Mouse (Mus musculus) myocyte (in vitro differentiated cells): ENCODE results near the gene Mc3r.

ENCODE experiments used
- CEBPB ChIP-seq: IDR thresholded peaks from 2 replicates; pipeline ENCODE4 v1.6.1; 2011; ENCODE audit warnings: mild to moderate bottlenecking, moderate library complexity; ENCODE audit not compliant: poor library complexity, insufficient read depth, severe bottlenecking
- POLR2A ChIP-seq: IDR thresholded peaks from one replicate; pipeline ENCODE4 v1.6.1; 2011; ENCODE audit warnings: low read depth, mild to moderate bottlenecking, control low read depth, moderate library complexity; ENCODE audit not compliant: insufficient read length

DNA sequence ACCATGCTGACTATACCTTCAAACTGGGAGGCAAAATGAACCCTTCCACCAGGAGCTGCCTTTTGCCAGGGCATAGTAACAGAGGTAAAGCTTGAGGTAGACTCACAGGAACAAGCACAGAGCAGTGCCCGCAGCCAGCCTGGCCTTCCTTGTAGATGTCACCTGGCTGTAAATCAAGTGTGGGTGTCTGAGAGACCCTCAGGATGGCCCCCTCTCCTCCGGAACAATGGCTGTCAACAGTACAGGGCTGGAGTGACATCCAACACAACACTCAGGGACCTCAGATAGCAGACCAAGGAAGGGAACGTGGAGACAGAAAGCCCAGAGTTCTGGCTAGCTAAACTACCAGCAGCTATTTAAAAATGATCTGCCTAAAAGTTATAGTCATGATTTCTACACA is 19.1 kb upstream of the Mc3r start:
- TF ChIP-seq CEBPB: no peak
- no peak for TF ChIP-seq POLR2A
